Mouse (Mus musculus): Measurements from ENCODE around the gene Itpr1. TPM values are rescaled to one million over a fixed set of nuclear protein-coding genes. Genes with fewer than 3 reads are reported as not detected.
A peak's percentile ranks its signal among the peaks of the same experiment; 100 is the strongest.

Gene Itpr1
- polyA plus RNA-seq, 1 experiment from 2014 or later, result 22.4 TPM

DNA sequence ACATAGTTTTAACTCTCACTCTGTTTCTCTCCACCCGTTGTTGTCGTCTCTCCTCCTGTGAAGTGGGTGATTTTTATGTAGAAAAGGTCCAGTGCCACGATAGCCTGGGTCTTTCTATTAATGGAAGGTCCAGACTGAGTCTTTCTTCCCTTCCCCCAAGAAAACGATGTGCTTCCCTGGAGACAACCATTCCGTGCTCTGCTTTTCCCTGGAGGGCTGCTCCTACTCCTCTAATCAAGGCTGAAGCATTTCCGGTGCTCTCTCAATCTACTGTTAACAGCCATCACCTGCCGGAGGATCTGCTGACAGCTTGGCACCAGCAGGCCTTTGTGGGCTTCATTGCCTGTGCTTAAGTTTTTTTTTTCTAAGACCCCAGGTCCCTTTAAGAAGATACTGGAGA, 60.6 kb downstream of the Itpr1 start:
- Histone ChIP-seq H3K4me2 (replicated peaks; ENCODE audit: low read depth, low read length) (no peak overlapping the region), H3K27me3 (ENCODE audit: control insufficient read depth, insufficient read depth, low read length) (no peaks in the 10 kb centered on the region), H3K9me3 (ENCODE audit: control insufficient read depth, low read length) (no peaks in the 10 kb centered on the region), H3K36me3 (ENCODE audit: control insufficient read depth, insufficient read depth, low read length) (no peaks in the 10 kb centered on the region), H3K9ac (ENCODE audit: low read depth, low read length) (no peak overlapping the region), H3K4me3 (ENCODE audit: low read length) (no peak overlapping the region), H3K27ac (ENCODE audit: low read depth, low read length) (peak overlapping the region; percentile 53; the same call in 1 of the 2 replicates), H3K4me1 (ENCODE audit: control insufficient read depth, insufficient read depth, low read length) (peaks cover 14% of the 10 kb centered on the region)
- 61% methylated on average over 7 of the region's 7 CpGs for WGBS
- no peak for ATAC-seq (ENCODE audit: low FRiP score, low TSS enrichment)

GRCm38 (mm10) chr6:108274364-108275084, 61.6 kb downstream of the Itpr1 start:
- Histone ChIP-seq H3K9me3 (ENCODE audit: control insufficient read depth, low read length) (no peaks in the 10 kb centered on the region), H3K4me1 (ENCODE audit: control insufficient read depth, insufficient read depth, low read length) (peaks cover 14% of the 10 kb centered on the region), H3K27ac (ENCODE audit: low read depth, low read length) (peak overlapping the region; percentile 53), H3K4me2 (replicated peaks; ENCODE audit: low read depth, low read length) (no peak overlapping the region), H3K36me3 (ENCODE audit: control insufficient read depth, insufficient read depth, low read length) (no peaks in the 10 kb centered on the region), H3K9ac (ENCODE audit: low read depth, low read length) (no peak overlapping the region), H3K27me3 (ENCODE audit: control insufficient read depth, insufficient read depth, low read length) (no peaks in the 10 kb centered on the region), H3K4me3 (ENCODE audit: low read length) (no peak overlapping the region)
- peak; percentile 99 for ATAC-seq (ENCODE audit: low FRiP score, low TSS enrichment)
- 42% methylated on average over 10 of the region's 10 CpGs for WGBS

GRCm38 (mm10) chr6:108276880-108277507, 64.1 kb downstream of the Itpr1 start:
- Histone ChIP-seq H3K9ac (ENCODE audit: low read depth, low read length) (no peak overlapping the region), H3K27ac (ENCODE audit: low read depth, low read length) (no peak overlapping the region), H3K36me3 (ENCODE audit: control insufficient read depth, insufficient read depth, low read length) (no peaks in the 10 kb centered on the region), H3K4me2 (replicated peaks; ENCODE audit: low read depth, low read length) (no peak overlapping the region), H3K4me1 (ENCODE audit: control insufficient read depth, insufficient read depth, low read length) (peaks cover 14% of the 10 kb centered on the region), H3K9me3 (ENCODE audit: control insufficient read depth, low read length) (no peaks in the 10 kb centered on the region), H3K27me3 (ENCODE audit: control insufficient read depth, insufficient read depth, low read length) (no peaks in the 10 kb centered on the region), H3K4me3 (ENCODE audit: low read length) (no peak overlapping the region)
- no peak for ATAC-seq (ENCODE audit: low FRiP score, low TSS enrichment)
- 91% methylated on average over 12 of the region's 12 CpGs for WGBS

DNA sequence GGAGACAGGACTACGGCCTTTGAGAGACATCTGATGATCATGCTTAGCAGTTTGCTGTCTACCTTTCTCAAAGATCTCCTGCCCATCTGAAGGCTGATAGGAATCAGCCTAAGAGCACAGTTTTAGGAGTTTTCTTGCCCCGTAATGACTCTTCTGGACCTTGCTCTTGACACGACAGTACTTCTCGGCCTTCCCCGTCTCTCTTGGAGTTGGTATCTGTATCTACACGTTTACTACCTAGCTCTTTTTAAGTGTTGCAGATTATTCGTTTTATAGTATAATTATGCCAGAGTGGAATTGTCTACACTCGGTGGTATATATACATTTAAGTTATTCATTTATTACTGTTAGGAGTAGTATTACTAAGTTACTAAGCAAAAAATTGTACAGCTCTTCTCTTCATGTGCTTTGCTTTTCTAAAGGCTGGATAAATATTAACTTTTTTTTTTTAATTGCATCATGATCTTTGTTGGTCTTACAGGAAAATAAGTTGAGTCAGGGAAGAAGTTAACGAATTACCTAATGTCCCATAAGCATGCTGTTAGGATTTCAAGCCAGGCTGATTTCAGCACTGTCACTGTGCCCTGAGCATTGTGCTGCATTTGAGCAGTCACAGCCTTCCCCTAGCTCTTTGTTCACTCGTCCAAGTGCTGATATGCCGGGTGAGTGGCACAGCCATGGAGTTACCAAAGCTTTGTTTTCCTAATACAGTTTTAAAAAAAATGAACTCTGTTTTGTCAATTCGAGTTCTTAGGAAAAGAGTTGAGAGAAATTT, 64.9 kb downstream of the Itpr1 start:
- no peak for ATAC-seq (ENCODE audit: low FRiP score, low TSS enrichment)
- Histone ChIP-seq H3K27ac (ENCODE audit: low read depth, low read length) (no peak overlapping the region), H3K9me3 (ENCODE audit: control insufficient read depth, low read length) (no peaks in the 10 kb centered on the region), H3K36me3 (ENCODE audit: control insufficient read depth, insufficient read depth, low read length) (no peaks in the 10 kb centered on the region), H3K4me3 (ENCODE audit: low read length) (no peak overlapping the region), H3K9ac (ENCODE audit: low read depth, low read length) (no peak overlapping the region), H3K27me3 (ENCODE audit: control insufficient read depth, insufficient read depth, low read length) (no peaks in the 10 kb centered on the region), H3K4me2 (replicated peaks; ENCODE audit: low read depth, low read length) (no peak overlapping the region), H3K4me1 (ENCODE audit: control insufficient read depth, insufficient read depth, low read length) (peaks cover 14% of the 10 kb centered on the region)
- WGBS, result 80% methylated on average over 12 of the region's 12 CpGs

- ATAC-seq (ENCODE audit: low FRiP score, low TSS enrichment), result no peak
- H3K9ac ChIP-seq (ENCODE audit: low read depth, low read length), result no peak overlapping the region
- 81% methylated on average over 11 of the region's 11 CpGs for WGBS
- H3K27ac ChIP-seq (ENCODE audit: low read depth, low read length), result no peak overlapping the region
- H3K4me2 ChIP-seq (replicated peaks; ENCODE audit: low read depth, low read length), result no peak overlapping the region
- H3K27me3 ChIP-seq (ENCODE audit: control insufficient read depth, insufficient read depth, low read length), result no peaks in the 10 kb centered on the region
- no peak overlapping the region for H3K4me3 ChIP-seq (ENCODE audit: low read length)
- no peaks in the 10 kb centered on the region for H3K36me3 ChIP-seq (ENCODE audit: control insufficient read depth, insufficient read depth, low read length)
- H3K9me3 ChIP-seq (ENCODE audit: control insufficient read depth, low read length), result no peaks in the 10 kb centered on the region
- H3K4me1 ChIP-seq (ENCODE audit: control insufficient read depth, insufficient read depth, low read length), result peaks cover 9% of the 10 kb centered on the region
Measured at GRCm38 (mm10) chr6:108278826-108279630, 66.1 kb downstream of the Itpr1 start.

- H3K27ac ChIP-seq (ENCODE audit: low read depth, low read length), result no peak overlapping the region
- 54% methylated on average over 4 of the region's 4 CpGs for WGBS
Measured at GRCm38 (mm10) chr6:108282131-108282530, 69.2 kb downstream of the Itpr1 start.

DNA sequence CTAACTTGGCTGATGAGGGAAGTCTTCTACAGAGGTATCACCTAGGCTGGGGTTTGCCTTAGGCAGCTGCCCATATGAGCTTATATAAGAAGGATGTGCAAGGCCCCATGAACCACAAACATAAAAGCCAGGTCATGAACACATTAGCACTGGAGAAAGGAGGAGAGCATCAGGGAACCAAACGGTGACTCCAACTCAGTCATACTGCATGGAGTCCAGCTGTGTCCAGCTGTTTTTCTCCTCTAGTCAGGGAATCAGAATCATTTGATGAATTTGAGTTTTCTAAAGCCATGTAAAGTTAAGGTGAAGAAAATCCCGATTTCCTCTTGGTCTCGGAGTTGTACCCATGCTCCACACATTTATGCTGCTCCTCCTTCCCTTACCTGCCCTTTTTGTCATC, 69.7 kb downstream of the Itpr1 start:
- no peak for ATAC-seq (ENCODE audit: low FRiP score, low TSS enrichment)
- no peak overlapping the region for H3K4me2 ChIP-seq (replicated peaks; ENCODE audit: low read depth, low read length)
- no peaks in the 10 kb centered on the region for H3K9me3 ChIP-seq (ENCODE audit: control insufficient read depth, low read length)
- H3K27ac ChIP-seq (ENCODE audit: low read depth, low read length), result no peak overlapping the region
- H3K27me3 ChIP-seq (ENCODE audit: control insufficient read depth, insufficient read depth, low read length), result no peaks in the 10 kb centered on the region
- H3K4me3 ChIP-seq (ENCODE audit: low read length), result no peak overlapping the region
- 70% methylated on average over 3 of the region's 3 CpGs for WGBS
- no peaks in the 10 kb centered on the region for H3K4me1 ChIP-seq (ENCODE audit: control insufficient read depth, insufficient read depth, low read length)
- H3K9ac ChIP-seq (ENCODE audit: low read depth, low read length), result no peak overlapping the region
- no peaks in the 10 kb centered on the region for H3K36me3 ChIP-seq (ENCODE audit: control insufficient read depth, insufficient read depth, low read length)

More at GRCm38 (mm10) chr6:108282131-108282530, 69.2 kb downstream of the Itpr1 start:
- H3K9me3 ChIP-seq (ENCODE audit: control insufficient read depth, low read length), result no peaks in the 10 kb centered on the region
- no peak overlapping the region for H3K4me3 ChIP-seq (ENCODE audit: low read length)
- ATAC-seq (ENCODE audit: low FRiP score, low TSS enrichment), result no peak
- no peak overlapping the region for H3K4me2 ChIP-seq (replicated peaks; ENCODE audit: low read depth, low read length)
- H3K9ac ChIP-seq (ENCODE audit: low read depth, low read length), result no peak overlapping the region
- no peaks in the 10 kb centered on the region for H3K36me3 ChIP-seq (ENCODE audit: control insufficient read depth, insufficient read depth, low read length)
- no peaks in the 10 kb centered on the region for H3K4me1 ChIP-seq (ENCODE audit: control insufficient read depth, insufficient read depth, low read length)
- no peaks in the 10 kb centered on the region for H3K27me3 ChIP-seq (ENCODE audit: control insufficient read depth, insufficient read depth, low read length)

DNA sequence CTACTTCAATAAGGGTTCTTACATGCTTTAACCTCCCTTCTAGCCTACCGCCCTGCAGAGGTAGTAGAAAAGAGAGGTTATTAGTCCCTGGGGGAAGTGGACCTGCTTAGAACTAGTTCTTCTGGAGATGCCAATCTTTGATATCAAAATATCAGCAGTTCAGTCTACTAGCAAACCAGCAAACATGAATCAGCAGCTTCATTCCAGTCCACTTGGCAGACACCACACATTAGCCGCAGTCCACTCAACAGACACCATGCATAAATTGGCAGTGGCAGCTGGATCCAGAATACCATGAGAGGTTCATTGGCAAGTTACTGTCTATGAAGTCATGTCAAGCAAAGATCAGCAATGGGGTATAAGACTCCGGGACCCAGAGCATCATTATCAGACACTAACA, 71.8 kb downstream of the Itpr1 start:
- WGBS, result 97% methylated on average over 3 of the region's 3 CpGs

More for the DNA sequence above, 71.8 kb downstream of the Itpr1 start:
- H3K36me3 ChIP-seq (ENCODE audit: control insufficient read depth, insufficient read depth, low read length), result no peaks in the 10 kb centered on the region
- no peaks in the 10 kb centered on the region for H3K9me3 ChIP-seq (ENCODE audit: control insufficient read depth, low read length)
- no peaks in the 10 kb centered on the region for H3K27me3 ChIP-seq (ENCODE audit: control insufficient read depth, insufficient read depth, low read length)
- H3K9ac ChIP-seq (ENCODE audit: low read depth, low read length), result no peak overlapping the region
- no peaks in the 10 kb centered on the region for H3K4me1 ChIP-seq (ENCODE audit: control insufficient read depth, insufficient read depth, low read length)
- ATAC-seq (ENCODE audit: low FRiP score, low TSS enrichment), result no peak
- no peak overlapping the region for H3K27ac ChIP-seq (ENCODE audit: low read depth, low read length)
- H3K4me3 ChIP-seq (ENCODE audit: low read length), result no peak overlapping the region
- H3K4me2 ChIP-seq (replicated peaks; ENCODE audit: low read depth, low read length), result no peak overlapping the region
